Mouse (Mus musculus) liver, embryonic 16.5 days (tissue): ENCODE data around the gene Tax1bp1. TPM values are rescaled to one million over a fixed set of nuclear protein-coding genes. Genes with fewer than 3 reads are reported as not detected.

Experiments used
- ATAC-seq: fragments of 200-750 bp; cut with Nextera tagmentation; 2 replicates; pipeline ENCODE4 v1.8.0; 2017; ENCODE audit warnings: low read depth, mild to moderate bottlenecking, moderate number of reproducible peaks, moderate library complexity
- H3K27ac ChIP-seq: fragments of 300-500 bp; sonication (generic); 2 replicates; pipeline ENCODE4 v1.5.1; 2014; ENCODE audit warnings: mild to moderate bottlenecking, low read length
- H3K27me3 ChIP-seq: fragments of 300-500 bp; sonication (generic); 2 replicates; pipeline ENCODE4 v1.6.1; 2014; ENCODE audit warnings: low read depth, low read length, mixed read lengths; ENCODE audit not compliant: control insufficient read depth, insufficient read depth
- H3K36me3 ChIP-seq: fragments of 300-500 bp; sonication (generic); 2 replicates; pipeline ENCODE4 v1.6.1; 2014; ENCODE audit warnings: mild to moderate bottlenecking; ENCODE audit not compliant: control insufficient read depth, insufficient read depth
- H3K4me1 ChIP-seq: fragments of 300-500 bp; sonication (generic); 2 replicates; pipeline ENCODE4 v1.6.1; 2014; ENCODE audit warnings: low read depth, low read length, mixed read lengths; ENCODE audit not compliant: control insufficient read depth
- H3K4me2 ChIP-seq: fragments of 300-500 bp; sonication (generic); 2 replicates; pipeline ENCODE4 v1.6.1; 2014; ENCODE audit warnings: low read depth, low read length, mixed read lengths
- H3K4me3 ChIP-seq: fragments of 300-500 bp; sonication (generic); 2 replicates; pipeline ENCODE4 v1.5.1; 2014; ENCODE audit warnings: low read depth, mild to moderate bottlenecking, low read length
- H3K9ac ChIP-seq: fragments of 300-500 bp; sonication (generic); 2 replicates; pipeline ENCODE4 v1.6.1; 2014; ENCODE audit warnings: low read depth, low read length
- H3K9me3 ChIP-seq: fragments of 300-500 bp; sonication (generic); replicated peaks from 2 replicates; pipeline ENCODE4 v1.6.1; 2016; ENCODE audit warnings: low read length; ENCODE audit not compliant: control insufficient read depth
- WGBS: fragments of 180-500 bp; shearing (Covaris S2); extraction: QIAGEN DNeasy Blood & Tissue Kit; methylation state at CpG from one replicate; pipeline ENCODE4 v1.1.7; 2014; ENCODE audit not compliant: insufficient replicate concordance; 5-methylcytosine and 5-hydroxymethylcytosine counted together
- polyA plus RNA-seq: library from polyadenylated mRNA; unstranded; fragments of >200 nt; fragmentation: Nextera tagmentation; extraction: Ambion mirVana; gene quantifications from 2 replicates; pipeline ENCODE4 v1.2.1, GENCODE M21; 2015

Gene Tax1bp1
- polyA plus RNA-seq, 1 experiment from 2014 or later: 109 TPM

DNA sequence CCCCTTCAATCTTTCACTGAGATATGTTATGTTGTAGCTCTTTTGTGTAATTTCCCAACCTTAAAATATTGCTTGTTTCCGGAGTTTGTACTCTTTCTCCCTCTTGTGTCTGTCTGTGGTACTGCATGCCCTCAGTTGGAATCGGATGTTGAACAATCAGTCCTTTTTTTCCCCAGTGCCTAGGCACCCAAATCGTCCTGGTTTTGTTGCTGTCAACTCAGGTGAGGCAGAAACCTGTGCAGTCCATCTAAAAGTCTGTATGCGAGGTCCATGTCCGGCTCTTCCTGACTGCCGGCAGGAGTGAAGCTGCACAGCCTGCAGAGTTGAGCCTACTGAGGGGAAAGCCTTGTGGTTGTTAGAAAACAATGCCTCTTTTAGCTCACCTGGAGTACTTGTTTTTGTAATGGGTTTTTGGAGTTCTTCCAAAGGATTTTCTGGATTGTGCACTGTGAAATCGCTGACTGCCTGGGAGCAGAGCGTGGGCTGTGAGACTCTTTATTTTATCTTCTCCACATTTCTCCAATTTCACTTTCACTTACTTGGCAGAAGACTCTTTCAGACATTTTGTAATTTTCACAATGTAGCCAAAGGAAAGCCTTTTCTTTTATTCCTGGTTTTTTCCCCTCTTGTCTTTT lies 11.4 kb downstream of the Tax1bp1 start:
- H3K36me3 ChIP-seq: peaks cover 12% of the 10 kb centered on the region
- no peak overlapping the region for H3K9ac ChIP-seq
- no peak for ATAC-seq

DNA sequence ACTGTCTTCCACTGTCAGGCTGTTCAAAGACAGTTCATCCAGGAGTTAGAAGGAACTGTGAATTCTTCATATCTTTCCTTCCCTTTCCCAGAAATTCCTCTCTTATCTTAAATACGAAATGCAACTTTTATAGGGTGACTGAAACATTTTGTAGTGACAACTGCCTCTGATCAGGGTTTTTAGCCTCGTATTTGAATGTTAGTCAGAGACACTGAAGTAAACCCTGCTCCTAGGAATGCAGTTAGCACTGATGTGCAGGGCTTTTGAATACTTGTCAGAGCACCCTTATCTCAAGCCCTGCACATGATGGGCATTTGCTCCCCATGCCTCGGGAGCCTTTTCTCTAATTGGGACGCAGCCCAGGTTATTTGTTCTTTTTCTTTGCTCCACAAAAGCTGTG lies 16.8 kb downstream of the Tax1bp1 start:
- Histone ChIP-seq H3K27me3 (no peaks in the 10 kb centered on the region), H3K9ac (no peak overlapping the region), H3K4me3 (no peak overlapping the region), H3K27ac (no peak overlapping the region), H3K4me2 (no peak overlapping the region), H3K9me3 (no peaks in the 10 kb centered on the region), H3K4me1 (no peaks in the 10 kb centered on the region), H3K36me3 (peaks cover 6% of the 10 kb centered on the region)
- ATAC-seq: no peak
- WGBS: 64% methylated on average over 4 of the region's 4 CpGs

More for the DNA sequence above, 11.4 kb downstream of the Tax1bp1 start:
- H3K9me3 ChIP-seq: no peaks in the 10 kb centered on the region
- 54% methylated on average over 8 of the region's 8 CpGs for WGBS
- no peak overlapping the region for H3K27ac ChIP-seq
- peaks cover 2% of the 10 kb centered on the region; the same call in 1 of the 2 replicates for H3K4me1 ChIP-seq
- no peaks in the 10 kb centered on the region for H3K27me3 ChIP-seq
- no peak overlapping the region for H3K4me3 ChIP-seq
- no peak overlapping the region for H3K4me2 ChIP-seq

GRCm38 (mm10) chr6:52734630-52735029 lies 21.1 kb downstream of the Tax1bp1 start:
- no peak for ATAC-seq
- H3K9ac ChIP-seq: no peak overlapping the region
- no peak overlapping the region for H3K27ac ChIP-seq
- no peaks in the 10 kb centered on the region for H3K9me3 ChIP-seq
- H3K27me3 ChIP-seq: no peaks in the 10 kb centered on the region
- no peak overlapping the region for H3K4me2 ChIP-seq
- no peaks in the 10 kb centered on the region for H3K4me1 ChIP-seq
- 65% methylated on average over 2 of the region's 2 CpGs for WGBS
- H3K36me3 ChIP-seq: peaks cover 16% of the 10 kb centered on the region
- H3K4me3 ChIP-seq: no peak overlapping the region

- Histone ChIP-seq H3K36me3 (peaks cover 20% of the 10 kb centered on the region), H3K27me3 (no peaks in the 10 kb centered on the region), H3K4me2 (no peak overlapping the region), H3K4me3 (no peak overlapping the region), H3K27ac (no peak overlapping the region), H3K9me3 (no peaks in the 10 kb centered on the region), H3K9ac (no peak overlapping the region), H3K4me1 (no peaks in the 10 kb centered on the region)
- WGBS: 81% methylated on average over 5 of the region's 5 CpGs
- no peak for ATAC-seq
Measured at GRCm38 (mm10) chr6:52752832-52753231, 39.3 kb downstream of the Tax1bp1 start.

DNA sequence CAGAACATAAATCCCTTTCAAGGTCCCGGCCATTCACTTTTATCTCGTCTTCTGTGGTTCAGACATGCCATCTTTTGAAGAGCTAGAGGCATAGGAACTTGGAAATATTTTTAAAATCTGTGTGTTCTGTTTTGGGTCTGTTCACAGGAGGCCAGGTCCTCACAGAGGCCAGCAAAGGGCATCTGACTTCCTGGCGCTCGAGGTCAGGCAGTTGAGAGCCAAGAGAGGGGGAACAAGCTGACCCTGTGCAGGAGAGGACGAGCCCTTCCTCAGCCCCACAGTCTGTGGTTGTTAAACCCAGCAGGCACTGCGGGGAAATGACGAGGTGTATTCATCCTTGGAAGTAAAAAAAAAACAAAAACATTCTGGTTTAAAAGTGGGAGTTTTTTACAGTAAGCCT lies 51.7 kb downstream of the Tax1bp1 start:
- WGBS: 66% methylated on average over 7 of the region's 7 CpGs
- peaks cover 36% of the 10 kb centered on the region for H3K36me3 ChIP-seq
- no peak for ATAC-seq
- no peak overlapping the region for H3K9ac ChIP-seq
- no peaks in the 10 kb centered on the region for H3K9me3 ChIP-seq
- H3K4me2 ChIP-seq: no peak overlapping the region
- H3K27ac ChIP-seq: no peak overlapping the region
- H3K4me3 ChIP-seq: no peak overlapping the region
- no peaks in the 10 kb centered on the region for H3K27me3 ChIP-seq
- no peaks in the 10 kb centered on the region for H3K4me1 ChIP-seq

DNA sequence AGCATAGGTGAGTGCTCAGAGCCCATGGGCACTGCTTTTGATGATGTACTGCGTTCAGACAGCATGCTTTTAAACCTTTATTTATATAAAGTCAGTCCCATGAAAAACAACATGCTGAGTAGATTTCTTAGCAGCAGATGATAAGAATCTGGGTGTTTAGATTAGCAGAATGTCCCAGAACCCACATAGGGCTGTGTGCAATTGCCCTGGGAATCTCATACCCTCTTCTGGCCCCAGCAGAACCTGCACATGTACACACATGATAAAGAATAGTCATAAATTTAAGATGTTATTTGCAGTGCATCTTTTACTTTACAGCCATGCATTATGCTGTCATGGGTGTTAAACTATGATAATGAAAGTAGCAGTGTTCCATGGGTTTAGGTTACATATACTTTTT lies 57.3 kb downstream of the Tax1bp1 start:
- no peak overlapping the region for H3K9ac ChIP-seq
- no peaks in the 10 kb centered on the region for H3K27me3 ChIP-seq
- WGBS: 83% methylated on average over 1 of the region's 1 CpGs
- H3K36me3 ChIP-seq: peaks cover 20% of the 10 kb centered on the region
- no peaks in the 10 kb centered on the region for H3K9me3 ChIP-seq
- ATAC-seq: no peak
- no peaks in the 10 kb centered on the region for H3K4me1 ChIP-seq
- no peak overlapping the region for H3K4me3 ChIP-seq
- H3K4me2 ChIP-seq: no peak overlapping the region
- no peak overlapping the region for H3K27ac ChIP-seq

DNA sequence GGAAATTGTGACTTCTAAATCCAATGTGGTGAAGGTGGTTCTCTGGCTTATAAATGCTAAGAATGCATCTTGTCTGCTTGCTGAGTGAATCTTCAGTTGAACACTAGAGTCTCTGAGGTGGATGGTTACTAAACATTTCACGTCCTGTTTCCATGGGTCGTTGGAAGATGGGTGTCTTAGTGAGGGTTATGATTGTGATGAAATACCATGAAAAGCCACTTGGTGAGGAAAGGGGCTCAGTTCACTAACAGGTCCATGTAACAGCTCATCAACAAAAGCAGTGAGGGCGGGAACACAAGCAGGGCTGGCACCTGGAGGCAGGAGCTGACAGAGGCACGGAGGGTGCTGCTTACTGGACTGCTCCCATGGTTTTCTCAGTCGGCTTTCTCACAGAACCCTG lies 59.6 kb downstream of the Tax1bp1 start:
- WGBS: 59% methylated on average over 5 of the region's 5 CpGs
- H3K27me3 ChIP-seq: no peaks in the 10 kb centered on the region

GRCm38 (mm10) chr6:52775350-52775749 lies 61.8 kb downstream of the Tax1bp1 start:
- no peak for ATAC-seq
- Histone ChIP-seq H3K4me3 (no peak overlapping the region), H3K4me2 (no peak overlapping the region), H3K9me3 (no peaks in the 10 kb centered on the region), H3K4me1 (no peaks in the 10 kb centered on the region), H3K36me3 (no peaks in the 10 kb centered on the region), H3K27me3 (no peaks in the 10 kb centered on the region), H3K9ac (no peak overlapping the region), H3K27ac (no peak overlapping the region)
- 50% methylated on average over 3 of the region's 3 CpGs for WGBS

More for the DNA sequence above, 59.6 kb downstream of the Tax1bp1 start:
- Histone ChIP-seq H3K4me1 (no peaks in the 10 kb centered on the region), H3K4me2 (no peak overlapping the region), H3K4me3 (no peak overlapping the region), H3K36me3 (peaks cover 7% of the 10 kb centered on the region), H3K27ac (no peak overlapping the region), H3K9me3 (no peaks in the 10 kb centered on the region), H3K9ac (no peak overlapping the region)
- no peak for ATAC-seq

GRCm38 (mm10) chr6:52775956-52776355 lies 62.4 kb downstream of the Tax1bp1 start:
- Histone ChIP-seq H3K27ac (no peak overlapping the region), H3K9me3 (no peaks in the 10 kb centered on the region), H3K9ac (no peak overlapping the region), H3K4me1 (no peaks in the 10 kb centered on the region), H3K27me3 (no peaks in the 10 kb centered on the region), H3K4me3 (no peak overlapping the region), H3K4me2 (no peak overlapping the region), H3K36me3 (no peaks in the 10 kb centered on the region)
- ATAC-seq: no peak
- WGBS: 57% methylated on average over 8 of the region's 8 CpGs
